Mouse (Mus musculus): Measurements from ENCODE around the gene Syngr3. TPM values are rescaled to one million over a fixed set of nuclear protein-coding genes. Genes with fewer than 3 reads are reported as not detected.

Gene Syngr3
- polyA plus RNA-seq, 1 experiment from 2014 or later, result 8.2 TPM

GRCm38 (mm10) chr17:24732233-24732935 is 42.6 kb upstream of the Syngr3 start:
- Histone ChIP-seq H3K27me3 (replicated peaks; ENCODE audit: control insufficient read depth, insufficient read depth, low read length) (no peaks in the 10 kb centered on the region), H3K9ac (ENCODE audit: low read depth, low read length) (no peak overlapping the region), H3K36me3 (ENCODE audit: control insufficient read depth, insufficient read depth, low read length) (no peaks in the 10 kb centered on the region), H3K4me1 (ENCODE audit: control insufficient read depth, insufficient read depth, low read length) (peaks cover 9% of the 10 kb centered on the region), H3K27ac (replicated peaks; ENCODE audit: low read depth, low read length) (no peak overlapping the region), H3K4me3 (ENCODE audit: low read depth, low read length) (no peak overlapping the region), H3K9me3 (ENCODE audit: control insufficient read depth, low read length) (no peaks in the 10 kb centered on the region), H3K4me2 (ENCODE audit: low read depth, low read length) (no peak overlapping the region)
- DNase-seq (ENCODE audit: low spot score), result no peak
- WGBS, result 75% methylated on average over 12 of the region's 12 CpGs
- no peak for ATAC-seq (ENCODE audit: low read depth)

- Histone ChIP-seq H3K27ac (replicated peaks; ENCODE audit: low read depth, low read length) (no peak overlapping the region), H3K27me3 (replicated peaks; ENCODE audit: control insufficient read depth, insufficient read depth, low read length) (no peaks in the 10 kb centered on the region), H3K36me3 (ENCODE audit: control insufficient read depth, insufficient read depth, low read length) (no peaks in the 10 kb centered on the region), H3K4me2 (ENCODE audit: low read depth, low read length) (no peak overlapping the region), H3K9ac (ENCODE audit: low read depth, low read length) (no peak overlapping the region), H3K4me3 (ENCODE audit: low read depth, low read length) (no peak overlapping the region), H3K9me3 (ENCODE audit: control insufficient read depth, low read length) (no peaks in the 10 kb centered on the region), H3K4me1 (ENCODE audit: control insufficient read depth, insufficient read depth, low read length) (0 out of 2 replicates have a peak, but pooled peaks cover 1% of the 10 kb centered on the region)
- ATAC-seq (ENCODE audit: low read depth) (no peak), DNase-seq (ENCODE audit: low spot score) (no peak)
- 79% methylated on average over 14 of the region's 14 CpGs for WGBS
Measured at GRCm38 (mm10) chr17:24730787-24731186, 41.0 kb upstream of the Syngr3 start.

- Histone ChIP-seq H3K4me2 (ENCODE audit: low read depth, low read length) (no peak overlapping the region), H3K9ac (ENCODE audit: low read depth, low read length) (no peak overlapping the region), H3K4me3 (ENCODE audit: low read depth, low read length) (no peak overlapping the region), H3K27ac (replicated peaks; ENCODE audit: low read depth, low read length) (no peak overlapping the region), H3K9me3 (ENCODE audit: control insufficient read depth, low read length) (no peaks in the 10 kb centered on the region), H3K4me1 (ENCODE audit: control insufficient read depth, insufficient read depth, low read length) (no peaks in the 10 kb centered on the region), H3K36me3 (ENCODE audit: control insufficient read depth, insufficient read depth, low read length) (no peaks in the 10 kb centered on the region), H3K27me3 (replicated peaks; ENCODE audit: control insufficient read depth, insufficient read depth, low read length) (no peaks in the 10 kb centered on the region)
- no peak for ATAC-seq (ENCODE audit: low read depth)
- 74% methylated on average over 6 of the region's 6 CpGs for WGBS
- DNase-seq (ENCODE audit: low spot score), result no peak
Measured at GRCm38 (mm10) chr17:24729067-24729466, 39.3 kb upstream of the Syngr3 start.

- Histone ChIP-seq H3K4me2 (ENCODE audit: low read depth, low read length) (no peak overlapping the region), H3K9me3 (ENCODE audit: control insufficient read depth, low read length) (no peaks in the 10 kb centered on the region), H3K9ac (ENCODE audit: low read depth, low read length) (no peak overlapping the region), H3K36me3 (ENCODE audit: control insufficient read depth, insufficient read depth, low read length) (no peaks in the 10 kb centered on the region), H3K27me3 (replicated peaks; ENCODE audit: control insufficient read depth, insufficient read depth, low read length) (no peaks in the 10 kb centered on the region), H3K4me3 (ENCODE audit: low read depth, low read length) (no peak overlapping the region), H3K27ac (replicated peaks; ENCODE audit: low read depth, low read length) (no peak overlapping the region), H3K4me1 (ENCODE audit: control insufficient read depth, insufficient read depth, low read length) (peaks cover 2% of the 10 kb centered on the region; the same call in 1 of the 2 replicates)
- no peak for ATAC-seq (ENCODE audit: low read depth)
- no peak for DNase-seq (ENCODE audit: low spot score)
- whole genome bisulfite sequencing, result 72% methylated on average over 17 of the region's 17 CpGs
Measured at GRCm38 (mm10) chr17:24728184-24728583, 38.4 kb upstream of the Syngr3 start.

- Histone ChIP-seq H3K36me3 (ENCODE audit: control insufficient read depth, insufficient read depth, low read length) (peaks cover under 1% of the 10 kb centered on the region; the same call in 1 of the 2 replicates), H3K27me3 (replicated peaks; ENCODE audit: control insufficient read depth, insufficient read depth, low read length) (no peaks in the 10 kb centered on the region), H3K9ac (ENCODE audit: low read depth, low read length) (no peak within 1 kb of the TSS), H3K4me1 (ENCODE audit: control insufficient read depth, insufficient read depth, low read length) (peaks cover 5% of the 10 kb centered on the region; the same call in 1 of the 2 replicates), H3K4me2 (ENCODE audit: low read depth, low read length) (no peak within 1 kb of the TSS), H3K4me3 (ENCODE audit: low read depth, low read length) (no peak within 1 kb of the TSS), H3K9me3 (ENCODE audit: control insufficient read depth, low read length) (no peaks in the 10 kb centered on the region), H3K27ac (replicated peaks; ENCODE audit: low read depth, low read length) (no peak within 1 kb of the TSS)
- 75% methylated on average over 2 of the region's 2 CpGs for WGBS
- DNase-seq (ENCODE audit: low spot score) (no peak), ATAC-seq (ENCODE audit: low read depth) (no peak)
Measured at GRCm38 (mm10) chr17:24727618-24728017, 37.9 kb upstream of the Syngr3 start, which contains the start of gene Rpl3l. Gene Rpl3l (plus strand): TSS chr17:24727820.

- H3K27ac ChIP-seq (replicated peaks; ENCODE audit: low read depth, low read length), result no peak overlapping the region
- no peaks in the 10 kb centered on the region for H3K9me3 ChIP-seq (ENCODE audit: control insufficient read depth, low read length)
- WGBS, result 71% methylated on average over 3 of the region's 3 CpGs
- ATAC-seq (ENCODE audit: low read depth) (no peak), DNase-seq (ENCODE audit: low spot score) (no peak)
- no peak overlapping the region for H3K9ac ChIP-seq (ENCODE audit: low read depth, low read length)
- no peak overlapping the region for H3K4me2 ChIP-seq (ENCODE audit: low read depth, low read length)
- H3K27me3 ChIP-seq (replicated peaks; ENCODE audit: control insufficient read depth, insufficient read depth, low read length), result no peaks in the 10 kb centered on the region
- peaks cover 15% of the 10 kb centered on the region for H3K4me1 ChIP-seq (ENCODE audit: control insufficient read depth, insufficient read depth, low read length)
- no peak overlapping the region for H3K4me3 ChIP-seq (ENCODE audit: low read depth, low read length)
- peaks cover 17% of the 10 kb centered on the region for H3K36me3 ChIP-seq (ENCODE audit: control insufficient read depth, insufficient read depth, low read length)
Measured at GRCm38 (mm10) chr17:24725637-24726390, 36.1 kb upstream of the Syngr3 start.

GRCm38 (mm10) chr17:24724184-24724583 is 34.4 kb upstream of the Syngr3 start, which contains the start of gene Ndufb10:
Gene Ndufb10 (minus strand): TSS chr17:24724478.
- DNase-seq (ENCODE audit: low spot score) (peak; percentile 96), ATAC-seq (ENCODE audit: low read depth) (peak; percentile 76)
- Histone ChIP-seq H3K27ac (replicated peaks; ENCODE audit: low read depth, low read length) (peak within 1 kb of the TSS; percentile 74), H3K4me1 (ENCODE audit: control insufficient read depth, insufficient read depth, low read length) (peaks cover 15% of the 10 kb centered on the region), H3K9me3 (ENCODE audit: control insufficient read depth, low read length) (no peaks in the 10 kb centered on the region), H3K27me3 (replicated peaks; ENCODE audit: control insufficient read depth, insufficient read depth, low read length) (no peaks in the 10 kb centered on the region), H3K4me3 (ENCODE audit: low read depth, low read length) (peak within 1 kb of the TSS; percentile 70), H3K4me2 (ENCODE audit: low read depth, low read length) (peak within 1 kb of the TSS; percentile 75), H3K9ac (ENCODE audit: low read depth, low read length) (peak within 1 kb of the TSS; percentile 89), H3K36me3 (ENCODE audit: control insufficient read depth, insufficient read depth, low read length) (peaks cover 20% of the 10 kb centered on the region)
- 0% methylated on average over 23 of the region's 30 CpGs for WGBS

GRCm38 (mm10) chr17:24723881-24724180 is 34.1 kb upstream of the Syngr3 start:
- Histone ChIP-seq H3K4me3 (ENCODE audit: low read depth, low read length) (peak overlapping the region; percentile 70), H3K27ac (replicated peaks; ENCODE audit: low read depth, low read length) (peak overlapping the region; percentile 74), H3K9ac (ENCODE audit: low read depth, low read length) (peak overlapping the region; percentile 89), H3K4me1 (ENCODE audit: control insufficient read depth, insufficient read depth, low read length) (peaks cover 15% of the 10 kb centered on the region), H3K9me3 (ENCODE audit: control insufficient read depth, low read length) (no peaks in the 10 kb centered on the region), H3K4me2 (ENCODE audit: low read depth, low read length) (peak overlapping the region; percentile 75), H3K27me3 (replicated peaks; ENCODE audit: control insufficient read depth, insufficient read depth, low read length) (no peaks in the 10 kb centered on the region), H3K36me3 (ENCODE audit: control insufficient read depth, insufficient read depth, low read length) (peaks cover 20% of the 10 kb centered on the region)
- 0% methylated on average over 12 of the region's 15 CpGs for WGBS
- ATAC-seq (ENCODE audit: low read depth), result peak; percentile 2; the same call in 1 of the 2 replicates
- DNase-seq (ENCODE audit: low spot score), result peak; percentile 16

All from embryonic facial prominence, embryonic 14.5 days (tissue).